Mouse (Mus musculus) lung, embryonic 16.5 days (tissue): ENCODE results near the gene Aebp2. TPM values are rescaled to one million over a fixed set of nuclear protein-coding genes. Genes with fewer than 3 reads are reported as not detected.

Experiments
- ATAC-seq: fragments of 200-750 bp; cut with Nextera tagmentation; 2 replicates; pipeline ENCODE4 v1.8.0; 2017; ENCODE audit warnings: low read depth, mild to moderate bottlenecking, moderate library complexity
- H3K27ac ChIP-seq: fragments of 300-500 bp; sonication (generic); 2 replicates; pipeline ENCODE4 v1.5.1; 2014; ENCODE audit warnings: mild to moderate bottlenecking, control low read depth, low read length
- H3K27me3 ChIP-seq: fragments of 300-500 bp; sonication (generic); 2 replicates; pipeline ENCODE4 v1.6.1; 2014; ENCODE audit warnings: low read depth, low read length, mixed read lengths; ENCODE audit not compliant: control insufficient read depth, insufficient read depth
- H3K36me3 ChIP-seq: fragments of 300-500 bp; sonication (generic); 2 replicates; pipeline ENCODE4 v1.6.1; 2014; ENCODE audit warnings: low read length; ENCODE audit not compliant: control insufficient read depth, insufficient read depth
- H3K4me1 ChIP-seq: fragments of 300-500 bp; sonication (generic); replicated peaks from 2 replicates; pipeline ENCODE4 v1.6.1; 2014; ENCODE audit warnings: low read length, mixed read lengths; ENCODE audit not compliant: control insufficient read depth, insufficient read depth
- H3K4me2 ChIP-seq: fragments of 300-500 bp; sonication (generic); 2 replicates; pipeline ENCODE4 v1.6.1; 2014; ENCODE audit warnings: low read depth, low read length, control low read depth
- H3K4me3 ChIP-seq: fragments of 300-500 bp; sonication (generic); 2 replicates; pipeline ENCODE4 v1.5.1; 2014; ENCODE audit warnings: mild to moderate bottlenecking, low read length, control low read depth
- H3K9ac ChIP-seq: fragments of 300-500 bp; sonication (generic); 2 replicates; pipeline ENCODE4 v1.6.1; 2014; ENCODE audit warnings: low read length, control low read depth
- H3K9me3 ChIP-seq: fragments of 300-500 bp; sonication (generic); 2 replicates; pipeline ENCODE4 v1.6.1; 2016; ENCODE audit warnings: low read length; ENCODE audit not compliant: control insufficient read depth
- WGBS: fragments of 180-500 bp; shearing (Covaris S2); extraction: QIAGEN DNeasy Blood & Tissue Kit; methylation state at CpG from one replicate; pipeline ENCODE4 v1.1.7; 2014; 5-methylcytosine and 5-hydroxymethylcytosine counted together
- polyA plus RNA-seq: library from polyadenylated mRNA; unstranded; fragments of >200 nt; fragmentation: Nextera tagmentation; extraction: Ambion mirVana; gene quantifications from 2 replicates; pipeline ENCODE4 v1.2.1, GENCODE M21; 2015

The Aebp2 gene
- polyA plus RNA-seq, 1 experiment from 2014 or later, result 9.9 TPM

GRCm38 (mm10) chr6:140620531-140621349, 1.7 kb upstream of the Aebp2 start:
- no peaks in the 10 kb centered on the region for H3K27me3 ChIP-seq
- WGBS, result 55% methylated on average over 13 of the region's 13 CpGs
- peaks cover 10% of the 10 kb centered on the region for H3K4me1 ChIP-seq
- H3K4me3 ChIP-seq, result no peak overlapping the region
- H3K9me3 ChIP-seq, result no peaks in the 10 kb centered on the region
- no peak for ATAC-seq
- H3K9ac ChIP-seq, result no peak overlapping the region
- no peaks in the 10 kb centered on the region for H3K36me3 ChIP-seq
- no peak overlapping the region for H3K4me2 ChIP-seq
- no peak overlapping the region for H3K27ac ChIP-seq

GRCm38 (mm10) chr6:140621622-140622021, 841 bp upstream of the Aebp2 start:
- Histone ChIP-seq H3K9me3 (no peaks in the 10 kb centered on the region), H3K27ac (no peak overlapping the region), H3K27me3 (no peaks in the 10 kb centered on the region), H3K9ac (no peak overlapping the region), H3K4me1 (peaks cover 19% of the 10 kb centered on the region), H3K4me2 (no peak overlapping the region), H3K4me3 (no peak overlapping the region), H3K36me3 (no peaks in the 10 kb centered on the region)
- ATAC-seq, result no peak
- 85% methylated on average over 1 of the region's 1 CpGs for WGBS

- H3K9ac ChIP-seq, result peak overlapping the region; percentile 99
- peak overlapping the region; percentile 85 for H3K4me2 ChIP-seq
- no peaks in the 10 kb centered on the region for H3K9me3 ChIP-seq
- peak overlapping the region; percentile 99 for H3K4me3 ChIP-seq
- under 1% methylated on average over 75 of the region's 117 CpGs for WGBS
- H3K27me3 ChIP-seq, result no peaks in the 10 kb centered on the region
- no peaks in the 10 kb centered on the region for H3K36me3 ChIP-seq
- H3K4me1 ChIP-seq, result peaks cover 22% of the 10 kb centered on the region
- peak; percentile 96 for ATAC-seq
- peak overlapping the region; percentile 94 for H3K27ac ChIP-seq
Measured at GRCm38 (mm10) chr6:140623226-140624095, 998 bp downstream of the Aebp2 start.

GRCm38 (mm10) chr6:140624096-140625051, 1.9 kb downstream of the Aebp2 start:
- Histone ChIP-seq H3K27me3 (no peaks in the 10 kb centered on the region), H3K4me1 (peaks cover 22% of the 10 kb centered on the region), H3K9me3 (no peaks in the 10 kb centered on the region), H3K9ac (peak overlapping the region; percentile 99), H3K27ac (peak overlapping the region; percentile 94), H3K36me3 (no peaks in the 10 kb centered on the region), H3K4me2 (peak overlapping the region; percentile 85), H3K4me3 (peak overlapping the region; percentile 99)
- peak; percentile 3 for ATAC-seq
- under 1% methylated on average over 78 of the region's 80 CpGs for WGBS

GRCm38 (mm10) chr6:140629176-140629859, 6.9 kb downstream of the Aebp2 start:
- no peaks in the 10 kb centered on the region for H3K9me3 ChIP-seq
- no peak overlapping the region for H3K9ac ChIP-seq
- H3K27ac ChIP-seq, result no peak overlapping the region
- WGBS, result 87% methylated on average over 4 of the region's 4 CpGs
- H3K36me3 ChIP-seq, result peaks cover 2% of the 10 kb centered on the region; the same call in 1 of the 2 replicates
- no peak for ATAC-seq
- no peak overlapping the region for H3K4me3 ChIP-seq
- no peaks in the 10 kb centered on the region for H3K27me3 ChIP-seq
- peaks cover 20% of the 10 kb centered on the region for H3K4me1 ChIP-seq
- H3K4me2 ChIP-seq, result no peak overlapping the region

- H3K27ac ChIP-seq, result no peak overlapping the region
- no peak overlapping the region for H3K4me2 ChIP-seq
- 56% methylated on average over 4 of the region's 4 CpGs for WGBS
- H3K4me1 ChIP-seq, result peaks cover 16% of the 10 kb centered on the region
- H3K4me3 ChIP-seq, result no peak overlapping the region
- no peaks in the 10 kb centered on the region for H3K9me3 ChIP-seq
- H3K9ac ChIP-seq, result no peak overlapping the region
- no peak for ATAC-seq
- H3K36me3 ChIP-seq, result peaks cover 5% of the 10 kb centered on the region; the same call in 1 of the 2 replicates
- H3K27me3 ChIP-seq, result no peaks in the 10 kb centered on the region
Measured at GRCm38 (mm10) chr6:140630306-140630705, 7.8 kb downstream of the Aebp2 start.

- H3K36me3 ChIP-seq, result peaks cover 18% of the 10 kb centered on the region
- no peak overlapping the region for H3K27ac ChIP-seq
- 74% methylated on average over 8 of the region's 8 CpGs for WGBS
- H3K9me3 ChIP-seq, result no peaks in the 10 kb centered on the region
- H3K4me3 ChIP-seq, result no peak overlapping the region
- H3K4me2 ChIP-seq, result no peak overlapping the region
- no peak overlapping the region for H3K9ac ChIP-seq
- ATAC-seq, result no peak
- no peaks in the 10 kb centered on the region for H3K27me3 ChIP-seq
- no peaks in the 10 kb centered on the region for H3K4me1 ChIP-seq
Measured at GRCm38 (mm10) chr6:140633616-140634015, 11.2 kb downstream of the Aebp2 start.

GRCm38 (mm10) chr6:140636290-140636689, 13.8 kb downstream of the Aebp2 start:
- Histone ChIP-seq H3K9ac (no peak overlapping the region), H3K4me3 (no peak overlapping the region), H3K36me3 (peaks cover 30% of the 10 kb centered on the region), H3K27me3 (no peaks in the 10 kb centered on the region), H3K4me1 (no peaks in the 10 kb centered on the region), H3K27ac (no peak overlapping the region), H3K9me3 (no peaks in the 10 kb centered on the region), H3K4me2 (no peak overlapping the region)
- ATAC-seq, result no peak
- 89% methylated on average over 4 of the region's 4 CpGs for WGBS
